Mouse (Mus musculus): Measurements from ENCODE around the gene Pfn1.

GRCm38 (mm10) chr11:70608381-70609066, 45.9 kb downstream of the Pfn1 start:
- no peak for TF ChIP-seq POLR2A (IDR thresholded peaks at IDR 0.05; ENCODE audit: borderline replicate concordance, extremely low read depth, insufficient read depth, insufficient read length, poor library complexity, severe bottlenecking)
- peak; percentile 45; the same call in 1 of the 2 replicates for TF ChIP-seq CTCF (IDR thresholded peaks at IDR 0.05; ENCODE audit: borderline replicate concordance, extremely low read depth, insufficient read depth, insufficient read length)

Measured in brain, embryonic 14.5 days (tissue).